Mouse (Mus musculus): Measurements from ENCODE around the gene Timd2.

- TF ChIP-seq CTCF (IDR thresholded peaks at IDR 0.05; ENCODE audit: control insufficient read depth, insufficient read depth, low read length) (no peak), POLR2A (IDR thresholded peaks at IDR 0.05; ENCODE audit: borderline replicate concordance, control insufficient read depth, low read depth, low read length) (no peak)
Observed at GRCm38 (mm10) chr11:46697433-46698277, 9.2 kb downstream of the Timd2 start.
